Mouse (Mus musculus) neural tube, embryonic 14.5 days (tissue): ENCODE measurements at regions not wholly inside any gene's neighbourhood (a gene's known extent, or its start where the extent isn't known, plus 50 kb on each side); places are given as distances from the start of the nearest gene placed in this dataset.

ENCODE experiments used
- ATAC-seq: fragments of 200-750 bp; cut with Nextera tagmentation; 2 replicates; pipeline ENCODE4 v1.8.0; 2017; ENCODE audit warnings: low read depth, mild to moderate bottlenecking, moderate TSS enrichment, moderate library complexity
- H3K27ac ChIP-seq: fragments of 300-500 bp; sonication (generic); 2 replicates; pipeline ENCODE4 v1.5.1; 2014; ENCODE audit warnings: low read depth, mild to moderate bottlenecking, control low read depth, low read length, moderate library complexity, mixed read lengths
- H3K27me3 ChIP-seq: fragments of 300-500 bp; sonication (generic); 2 replicates; pipeline ENCODE4 v1.6.1; 2014; ENCODE audit warnings: low read length; ENCODE audit not compliant: control insufficient read depth, insufficient read depth
- H3K36me3 ChIP-seq: fragments of 300-500 bp; sonication (generic); 2 replicates; pipeline ENCODE4 v1.6.1; 2014; ENCODE audit warnings: low read length, mixed read lengths; ENCODE audit not compliant: control insufficient read depth, insufficient read depth
- H3K4me1 ChIP-seq: fragments of 300-500 bp; sonication (generic); 2 replicates; pipeline ENCODE4 v1.6.1; 2014; ENCODE audit warnings: low read length; ENCODE audit not compliant: control insufficient read depth, insufficient read depth
- H3K4me2 ChIP-seq: fragments of 300-500 bp; sonication (generic); 2 replicates; pipeline ENCODE4 v1.6.1; 2014; ENCODE audit warnings: mild to moderate bottlenecking, low read depth, low read length, control low read depth
- H3K4me3 ChIP-seq: fragments of 300-500 bp; sonication (generic); 2 replicates; pipeline ENCODE4 v1.5.1; 2014; ENCODE audit warnings: low read depth, low read length, control low read depth, mixed read lengths
- H3K9ac ChIP-seq: fragments of 300-500 bp; sonication (generic); replicated peaks from 2 replicates; pipeline ENCODE4 v1.6.1; 2014; ENCODE audit warnings: low read depth, mild to moderate bottlenecking, control low read depth, low read length, mixed read lengths
- H3K9me3 ChIP-seq: fragments of 300-500 bp; sonication (generic); 2 replicates; pipeline ENCODE4 v1.6.1; 2016; ENCODE audit warnings: low read length; ENCODE audit not compliant: control insufficient read depth
- WGBS: fragments of 180-500 bp; shearing (Covaris S2); extraction: QIAGEN DNeasy Blood & Tissue Kit; methylation state at CpG from one replicate; pipeline ENCODE4 v1.1.7; 2014; 5-methylcytosine and 5-hydroxymethylcytosine counted together

GRCm38 (mm10) chr13:44221721-44222120 lies 437.1 kb downstream of the Cd83 start:
- Histone ChIP-seq H3K9ac (no peak overlapping the region), H3K4me3 (no peak overlapping the region), H3K36me3 (no peaks in the 10 kb centered on the region), H3K4me2 (no peak overlapping the region), H3K27ac (no peak overlapping the region), H3K4me1 (peaks cover 6% of the 10 kb centered on the region; the same call in 1 of the 2 replicates), H3K9me3 (no peaks in the 10 kb centered on the region), H3K27me3 (no peaks in the 10 kb centered on the region)
- ATAC-seq: no peak
- WGBS: 17% methylated on average over 5 of the region's 5 CpGs

- H3K27me3 ChIP-seq: no peaks in the 10 kb centered on the region
- H3K9me3 ChIP-seq: no peaks in the 10 kb centered on the region
- no peak for ATAC-seq
- H3K4me2 ChIP-seq: no peak overlapping the region
- 0 out of 2 replicates have a peak overlapping the region, but pooled peaks have one; percentile 22 for H3K27ac ChIP-seq
- H3K9ac ChIP-seq: no peak overlapping the region
- peaks cover 6% of the 10 kb centered on the region; the same call in 1 of the 2 replicates for H3K4me1 ChIP-seq
- no peaks in the 10 kb centered on the region for H3K36me3 ChIP-seq
- no peak overlapping the region for H3K4me3 ChIP-seq
Observed at GRCm38 (mm10) chr13:44222335-44222734, 437.8 kb downstream of the Cd83 start.

- Histone ChIP-seq H3K4me2 (peak overlapping the region; percentile 7; the same call in 1 of the 2 replicates), H3K4me1 (peaks cover 14% of the 10 kb centered on the region), H3K4me3 (no peak overlapping the region), H3K36me3 (no peaks in the 10 kb centered on the region), H3K27ac (no peak overlapping the region), H3K27me3 (no peaks in the 10 kb centered on the region), H3K9ac (no peak overlapping the region), H3K9me3 (no peaks in the 10 kb centered on the region)
- WGBS: 31% methylated on average over 14 of the region's 14 CpGs
- no peak; the same call in 1 of the 2 replicates for ATAC-seq
Observed at GRCm38 (mm10) chr13:44227706-44228459, 443.3 kb downstream of the Cd83 start.

GRCm38 (mm10) chr13:44228540-44229135 lies 444.1 kb downstream of the Cd83 start:
- Histone ChIP-seq H3K4me3 (no peak overlapping the region), H3K27me3 (no peaks in the 10 kb centered on the region), H3K9ac (no peak overlapping the region), H3K4me2 (peak overlapping the region; percentile 19; the same call in 1 of the 2 replicates), H3K27ac (no peak overlapping the region), H3K4me1 (peaks cover 14% of the 10 kb centered on the region), H3K36me3 (no peaks in the 10 kb centered on the region), H3K9me3 (no peaks in the 10 kb centered on the region)
- 7% methylated on average over 16 of the region's 16 CpGs for WGBS
- ATAC-seq: no peak

GRCm38 (mm10) chr13:44229136-44229611 lies 444.6 kb downstream of the Cd83 start:
- H3K4me3 ChIP-seq: no peak overlapping the region
- H3K9me3 ChIP-seq: no peaks in the 10 kb centered on the region
- no peaks in the 10 kb centered on the region for H3K27me3 ChIP-seq
- no peaks in the 10 kb centered on the region for H3K36me3 ChIP-seq
- ATAC-seq: no peak
- peak overlapping the region; percentile 19; the same call in 1 of the 2 replicates for H3K4me2 ChIP-seq
- H3K9ac ChIP-seq: no peak overlapping the region
- 6% methylated on average over 7 of the region's 7 CpGs for WGBS
- H3K4me1 ChIP-seq: peaks cover 14% of the 10 kb centered on the region
- H3K27ac ChIP-seq: no peak overlapping the region

GRCm38 (mm10) chr13:44231403-44231802 lies 446.8 kb downstream of the Cd83 start:
- Histone ChIP-seq H3K27ac (no peak overlapping the region), H3K4me2 (no peak overlapping the region), H3K27me3 (no peaks in the 10 kb centered on the region), H3K9me3 (no peaks in the 10 kb centered on the region), H3K4me3 (no peak overlapping the region), H3K4me1 (peaks cover 14% of the 10 kb centered on the region), H3K36me3 (no peaks in the 10 kb centered on the region), H3K9ac (no peak overlapping the region)
- WGBS: 54% methylated on average over 4 of the region's 4 CpGs
- no peak for ATAC-seq

- no peak overlapping the region for H3K4me2 ChIP-seq
- H3K27ac ChIP-seq: no peak overlapping the region
- no peaks in the 10 kb centered on the region for H3K9me3 ChIP-seq
- H3K27me3 ChIP-seq: no peaks in the 10 kb centered on the region
- no peaks in the 10 kb centered on the region for H3K36me3 ChIP-seq
- no peak overlapping the region for H3K9ac ChIP-seq
- H3K4me3 ChIP-seq: no peak overlapping the region
- ATAC-seq: no peak
- peaks cover 14% of the 10 kb centered on the region for H3K4me1 ChIP-seq
- WGBS: 22% methylated on average over 18 of the region's 18 CpGs
Observed at GRCm38 (mm10) chr13:44231868-44232715, 447.5 kb downstream of the Cd83 start.

GRCm38 (mm10) chr13:44232716-44233051 lies 448.1 kb downstream of the Cd83 start:
- H3K9ac ChIP-seq: no peak overlapping the region
- WGBS: 70% methylated on average over 6 of the region's 6 CpGs
- H3K4me1 ChIP-seq: peaks cover 14% of the 10 kb centered on the region
- peak; percentile 42; the same call in 1 of the 2 replicates for ATAC-seq
- no peaks in the 10 kb centered on the region for H3K27me3 ChIP-seq
- H3K9me3 ChIP-seq: no peaks in the 10 kb centered on the region
- no peak overlapping the region for H3K4me3 ChIP-seq
- no peak overlapping the region for H3K4me2 ChIP-seq
- H3K36me3 ChIP-seq: no peaks in the 10 kb centered on the region
- H3K27ac ChIP-seq: no peak overlapping the region
